Mouse (Mus musculus) right cerebral cortex, postnatal 36 days (tissue): ENCODE measurements around the gene Ifnab.

Experiments used
- DNase-seq, 2 experiments: peaks; one replicate each; pipeline ENCODE4 v3.0.0; 2022; ENCODE audit warnings: low spot score in 2 of 2, mixed read lengths in 1 of 2

The Ifnab gene

DNA sequence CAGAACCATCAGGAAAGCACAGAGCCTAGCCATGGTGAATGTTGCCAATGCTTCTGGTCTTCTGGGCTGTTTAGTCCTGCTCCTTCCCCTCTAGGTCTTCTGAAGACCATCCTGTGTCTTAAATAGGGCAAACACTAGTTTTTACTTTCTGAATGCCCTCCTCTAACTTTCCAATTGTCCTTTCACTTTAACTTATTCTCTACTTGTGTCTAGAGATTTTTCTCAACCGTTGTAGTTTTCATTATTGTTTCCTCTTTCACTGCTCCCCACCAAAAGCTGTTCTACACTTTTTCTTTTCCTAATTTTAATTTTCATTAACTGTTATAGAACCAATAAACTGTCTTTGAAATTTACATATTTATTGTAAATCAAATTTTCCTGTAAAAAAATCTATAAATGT lies 14.3 kb downstream of the Ifnab start, which contains the start of gene Ifna16:
TSS of gene Ifna16 (minus strand) at position 101 of the 400 bp plus-strand sequence.
- no peak for DNase-seq

DNA sequence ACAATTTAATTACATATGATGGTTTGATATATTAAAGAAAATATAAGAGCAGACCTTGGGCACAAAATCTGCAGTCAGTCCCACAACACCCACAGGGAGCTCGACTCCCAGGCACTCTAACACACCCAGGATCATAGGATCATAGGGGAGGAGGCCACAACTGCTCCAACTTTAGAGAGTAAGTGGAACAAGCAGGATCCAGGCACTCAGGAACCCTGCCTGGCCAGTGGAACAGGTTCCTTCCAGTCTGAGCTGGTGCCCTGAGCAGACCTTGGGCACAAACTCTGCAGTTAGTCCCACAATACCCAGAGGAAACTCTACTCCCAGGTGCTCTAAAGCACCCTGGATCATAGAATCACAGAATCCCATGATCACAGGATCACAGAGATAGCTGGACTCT lies 35.7 kb downstream of the Ifnab start:
- DNase-seq = no peak

GRCm38 (mm10) chr4:88653644-88654043 lies 37.5 kb downstream of the Ifnab start:
- DNase-seq = no peak

- no peak for DNase-seq
Observed at GRCm38 (mm10) chr4:88644359-88644758, 46.8 kb downstream of the Ifnab start, which contains the start of gene Ifna13. Gene Ifna13 (minus strand): TSS chr4:88644459.

DNA sequence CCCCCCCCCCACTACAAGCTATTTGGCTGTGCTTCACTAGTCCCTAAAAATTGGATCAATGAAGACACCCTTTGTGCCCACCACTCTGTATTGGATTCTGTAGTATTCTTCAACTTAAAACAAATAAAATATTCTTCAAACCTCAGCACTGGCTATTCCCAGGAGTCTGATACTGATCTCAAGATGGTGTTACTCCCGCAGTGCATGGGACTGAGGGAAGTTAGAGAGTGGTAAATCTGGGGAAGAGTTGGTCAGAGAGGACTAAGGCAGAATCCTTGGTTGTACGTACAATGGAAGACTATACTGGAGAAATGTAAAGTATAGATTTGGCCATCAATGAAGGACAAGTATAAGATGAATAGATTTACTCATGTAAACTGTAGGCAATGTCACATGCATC lies 48.6 kb downstream of the Ifnab start:
- no peak for DNase-seq

- peak; percentile 50 to 53 for DNase-seq
Observed at GRCm38 (mm10) chr4:88641077-88641831, 49.9 kb downstream of the Ifnab start.

DNA sequence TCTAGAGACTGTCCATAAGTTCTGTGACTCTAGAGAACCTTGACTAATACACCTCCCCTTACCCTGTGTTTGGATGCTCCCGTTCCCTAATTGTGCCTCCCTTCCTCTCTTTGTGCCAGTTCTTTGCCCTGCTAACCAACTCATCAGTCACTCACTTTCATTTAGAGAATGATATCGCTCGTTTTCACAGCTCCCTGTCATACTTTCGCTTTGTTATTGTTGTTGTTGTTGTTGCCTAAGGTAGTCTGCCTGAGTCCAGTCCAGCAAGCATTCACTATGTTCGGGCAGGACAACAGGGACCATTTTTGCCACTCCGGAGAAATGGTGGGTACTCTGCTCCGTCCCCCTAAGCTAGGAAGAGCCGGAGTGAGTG lies 50.5 kb downstream of the Ifnab start:
- no peak for DNase-seq
